Mouse (Mus musculus) liver, postnatal 0 days (tissue): ENCODE results near the gene Prss54. TPM values are rescaled to one million over a fixed set of nuclear protein-coding genes. Genes with fewer than 3 reads are reported as not detected.

ENCODE experiments used
- ATAC-seq: fragments of 200-750 bp; cut with Nextera tagmentation; 2 replicates; pipeline ENCODE4 v1.8.0; 2017; ENCODE audit warnings: mild to moderate bottlenecking, moderate library complexity
- DNase-seq: peaks from one replicate; pipeline ENCODE4 v3.0.0-alpha.2; 2016
- H3K27ac ChIP-seq: fragments of 300-500 bp; sonication (generic); 2 replicates; pipeline ENCODE4 v1.5.1; 2014; ENCODE audit warnings: antibody characterized with exemption, moderate library complexity, mild to moderate bottlenecking, low read depth
- H3K27me3 ChIP-seq: fragments of 300-500 bp; sonication (generic); 2 replicates; pipeline ENCODE4 v1.6.1; 2014; ENCODE audit warnings: low read length, control low read depth, mixed read lengths; ENCODE audit not compliant: insufficient read depth
- H3K36me3 ChIP-seq: fragments of 300-500 bp; sonication (generic); replicated peaks from 2 replicates; pipeline ENCODE4 v1.6.1; 2014; ENCODE audit warnings: mild to moderate bottlenecking, control low read depth, low read length, moderate library complexity, mixed read lengths; ENCODE audit not compliant: insufficient read depth
- H3K4me1 ChIP-seq: fragments of 300-500 bp; sonication (generic); 2 replicates; pipeline ENCODE4 v1.6.1; 2014; ENCODE audit warnings: antibody characterized with exemption, mild to moderate bottlenecking, control low read depth; ENCODE audit not compliant: insufficient read depth
- H3K4me2 ChIP-seq: fragments of 300-500 bp; sonication (generic); 2 replicates; pipeline ENCODE4 v1.6.1; 2014; ENCODE audit warnings: low read depth, mild to moderate bottlenecking, low read length, moderate library complexity, mixed read lengths
- H3K4me3 ChIP-seq: fragments of 300-500 bp; sonication (generic); 2 replicates; pipeline ENCODE4 v1.5.1; 2014; ENCODE audit warnings: low read depth, low read length
- H3K9ac ChIP-seq: fragments of 300-500 bp; sonication (generic); replicated peaks from 2 replicates; pipeline ENCODE4 v1.6.1; 2014; ENCODE audit warnings: mild to moderate bottlenecking, moderate library complexity
- H3K9me3 ChIP-seq: fragments of 300-500 bp; sonication (generic); 2 replicates; pipeline ENCODE4 v1.6.1; 2016; ENCODE audit warnings: mild to moderate bottlenecking, control low read depth, low read length, mixed read lengths
- CTCF ChIP-seq: sonication (generic); IDR thresholded peaks from 2 replicates; pipeline ENCODE4 v1.5.1; 2016; ENCODE audit warnings: antibody characterized with exemption, low read depth
- EP300 ChIP-seq: IDR thresholded peaks from 2 replicates; pipeline ENCODE4 v1.6.1; 2016; ENCODE audit warnings: antibody characterized with exemption, low read depth, mild to moderate bottlenecking
- WGBS: fragments of 180-500 bp; shearing (Covaris S2); extraction: QIAGEN DNeasy Blood & Tissue Kit; methylation state at CpG from one replicate; pipeline ENCODE4 v1.1.7; 2014; ENCODE audit not compliant: insufficient replicate concordance; 5-methylcytosine and 5-hydroxymethylcytosine counted together
- polyA plus RNA-seq: library from polyadenylated mRNA; unstranded; fragments of >200 nt; fragmentation: Nextera tagmentation; extraction: Ambion mirVana; gene quantifications from 2 replicates; pipeline ENCODE4 v1.2.1, GENCODE M21; 2015

Prss54 gene
- polyA plus RNA-seq, 1 experiment from 2014 or later = not detected

- Histone ChIP-seq H3K4me1 (no peaks in the 10 kb centered on the region), H3K4me2 (no peak overlapping the region), H3K9ac (no peak overlapping the region), H3K27me3 (no peaks in the 10 kb centered on the region), H3K27ac (no peak overlapping the region), H3K4me3 (no peak overlapping the region), H3K36me3 (no peaks in the 10 kb centered on the region), H3K9me3 (no peaks in the 10 kb centered on the region)
- no peak for TF ChIP-seq EP300
- no peak for TF ChIP-seq CTCF
- ATAC-seq = no peak
- WGBS = 79% methylated on average over 4 of the region's 4 CpGs
- no peak for DNase-seq
These were observed 29.2 kb downstream of the Prss54 start for GRCm38 (mm10) chr8:95546986-95547385.

GRCm38 (mm10) chr8:95545815-95546214 lies 30.3 kb downstream of the Prss54 start:
- H3K4me3 ChIP-seq = no peak overlapping the region
- no peaks in the 10 kb centered on the region for H3K9me3 ChIP-seq
- 75% methylated on average over 17 of the region's 17 CpGs for WGBS
- H3K36me3 ChIP-seq = no peaks in the 10 kb centered on the region
- no peaks in the 10 kb centered on the region for H3K4me1 ChIP-seq
- ATAC-seq = no peak
- H3K27me3 ChIP-seq = no peaks in the 10 kb centered on the region
- no peak for TF ChIP-seq CTCF
- no peak for TF ChIP-seq EP300
- H3K4me2 ChIP-seq = no peak overlapping the region
- H3K27ac ChIP-seq = no peak overlapping the region
- H3K9ac ChIP-seq = no peak overlapping the region
- DNase-seq = no peak

DNA sequence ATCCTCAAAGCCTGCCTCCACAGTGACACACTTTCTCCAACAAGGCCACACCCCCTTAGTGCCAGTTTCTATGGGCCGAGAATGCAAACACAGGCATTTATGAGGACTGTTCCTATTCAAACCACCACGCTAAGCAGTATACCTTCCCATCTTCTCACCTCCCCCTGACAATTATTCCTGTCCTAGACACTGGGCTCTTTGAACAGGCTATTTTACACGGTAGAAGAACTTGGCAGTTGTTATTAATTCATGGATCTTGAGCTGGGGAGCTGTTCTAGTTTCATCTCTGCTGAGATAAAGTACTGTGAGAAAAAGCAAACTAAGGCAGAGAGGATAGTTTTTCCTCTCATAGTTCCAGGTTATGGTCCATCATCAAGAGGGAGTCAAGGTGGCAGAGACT lies 33.1 kb downstream of the Prss54 start:
- Histone ChIP-seq H3K27me3 (no peaks in the 10 kb centered on the region), H3K36me3 (no peaks in the 10 kb centered on the region), H3K4me1 (no peaks in the 10 kb centered on the region), H3K4me3 (no peak overlapping the region), H3K9ac (no peak overlapping the region), H3K9me3 (no peaks in the 10 kb centered on the region), H3K27ac (no peak overlapping the region), H3K4me2 (no peak overlapping the region)
- TF ChIP-seq CTCF = no peak
- TF ChIP-seq EP300 = no peak
- ATAC-seq (no peak), DNase-seq (no peak)
- WGBS = 77% methylated on average over 3 of the region's 3 CpGs

GRCm38 (mm10) chr8:95542191-95542590 lies 33.9 kb downstream of the Prss54 start:
- TF ChIP-seq CTCF (no peak), EP300 (no peak)
- WGBS = 84% methylated on average over 6 of the region's 6 CpGs
- H3K27me3 ChIP-seq = no peaks in the 10 kb centered on the region

GRCm38 (mm10) chr8:95539487-95539886 lies 36.7 kb downstream of the Prss54 start:
- Histone ChIP-seq H3K9ac (no peak overlapping the region), H3K27ac (no peak overlapping the region), H3K27me3 (no peaks in the 10 kb centered on the region), H3K9me3 (no peaks in the 10 kb centered on the region), H3K4me2 (no peak overlapping the region), H3K36me3 (no peaks in the 10 kb centered on the region), H3K4me3 (no peak overlapping the region), H3K4me1 (no peaks in the 10 kb centered on the region)
- ATAC-seq = no peak
- no peak for DNase-seq
- 79% methylated on average over 5 of the region's 5 CpGs for WGBS
- no peak for TF ChIP-seq EP300
- no peak for TF ChIP-seq CTCF

More at GRCm38 (mm10) chr8:95542191-95542590, 33.9 kb downstream of the Prss54 start:
- Histone ChIP-seq H3K9ac (no peak overlapping the region), H3K4me1 (no peaks in the 10 kb centered on the region), H3K9me3 (no peaks in the 10 kb centered on the region), H3K36me3 (no peaks in the 10 kb centered on the region), H3K4me2 (no peak overlapping the region), H3K4me3 (no peak overlapping the region), H3K27ac (no peak overlapping the region)
- ATAC-seq (no peak), DNase-seq (no peak)

DNA sequence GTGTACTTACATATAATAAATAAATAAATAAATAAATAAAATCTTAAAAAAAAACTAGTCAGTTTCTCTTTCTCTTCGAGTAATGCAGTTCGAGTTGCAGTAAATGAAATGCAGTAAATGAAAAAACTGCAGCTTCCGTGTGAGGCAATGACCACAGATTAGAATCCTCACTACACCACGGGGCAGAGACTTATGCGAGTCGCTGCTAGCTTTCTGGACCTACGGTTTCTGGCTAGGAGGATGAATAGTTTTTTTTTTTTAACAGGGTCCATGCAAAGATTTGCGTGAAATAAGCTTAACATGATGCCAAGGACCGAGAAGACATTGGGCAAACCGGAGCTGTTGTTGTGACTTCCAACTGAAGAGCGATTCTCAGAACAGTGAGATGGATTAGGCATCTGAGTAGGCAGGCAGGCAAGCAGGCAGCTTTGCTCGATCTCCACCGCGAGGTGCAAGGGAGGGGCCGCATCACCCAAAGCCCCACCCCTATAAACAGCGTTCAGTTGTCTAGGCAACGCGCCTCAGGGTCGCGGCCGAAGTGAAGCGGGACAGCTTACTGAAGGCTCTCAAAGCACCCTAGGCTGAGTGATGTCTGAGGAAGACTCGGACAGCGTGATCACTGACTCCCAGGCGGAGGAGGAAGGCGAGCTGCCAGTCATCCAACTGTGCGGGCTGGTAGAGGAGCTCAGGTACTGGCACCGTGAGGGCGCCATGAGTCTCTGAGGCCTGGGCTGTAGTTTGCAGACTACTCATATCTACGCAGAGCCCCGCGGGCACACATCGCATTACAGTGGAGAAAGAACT lies 42.4 kb downstream of the Prss54 start, which contains the start of gene Ccdc113:
TSS of gene Ccdc113 (plus strand) at position 502 of the 804 bp plus-strand sequence.
- Histone ChIP-seq H3K27ac (no peak within 1 kb of the TSS), H3K4me1 (peaks cover 5% of the 10 kb centered on the region), H3K27me3 (no peaks in the 10 kb centered on the region), H3K4me2 (peak within 1 kb of the TSS; percentile 69), H3K9ac (peak within 1 kb of the TSS; percentile 48), H3K4me3 (peak within 1 kb of the TSS; percentile 35), H3K36me3 (no peaks in the 10 kb centered on the region), H3K9me3 (no peaks in the 10 kb centered on the region)
- DNase-seq = peak; percentile 38
- WGBS = 8% methylated on average over 33 of the region's 33 CpGs
- TF ChIP-seq EP300 = no peak
- TF ChIP-seq CTCF = no peak
- peak; percentile 54; the same call in 1 of the 2 replicates for ATAC-seq
